In the genomic region with DNA sequence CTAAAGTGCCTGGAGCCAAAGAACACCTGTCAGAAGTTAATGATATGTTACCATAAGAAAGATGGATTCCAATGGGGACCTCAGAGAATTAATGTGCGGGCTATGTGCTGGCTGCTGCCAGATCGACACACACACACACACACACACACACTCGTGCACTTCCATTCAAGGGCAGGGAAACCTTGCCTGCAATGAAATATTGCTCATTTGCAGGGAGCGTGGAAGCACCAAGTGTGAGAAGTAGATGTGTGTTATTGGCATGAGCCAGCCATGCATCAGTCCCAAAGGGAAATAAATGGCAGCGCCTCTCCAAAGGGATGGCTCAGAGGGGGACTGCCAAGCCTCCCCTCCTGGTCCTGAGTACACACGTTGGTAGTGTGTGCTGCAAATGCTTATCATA, we compare ENCODE assay signal across 23 mouse cellular contexts.
A peak's percentile ranks its signal among the peaks of the same experiment; 100 is the strongest.
DNase-seq lines count a peak whose midpoint lies in the region; ATAC-seq lines count a peak whose summit lies in the region.
"Had no signal": no experiment of that assay in that cellular context is flagged by ENCODE, and none has a peak within 500 bp of the region (broad histone marks: within the 10 kb centered on the region; RNA-seq: fewer than 3 reads in every experiment).

No protein-coding gene starts in this region.

- peaks cover 22% of the 10 kb centered on the region for H3K4me1 ChIP-seq in heart, embryonic 15.5 days (replicated peaks)
- peaks cover 11% of the 10 kb centered on the region for H3K4me1 ChIP-seq in heart, embryonic 10.5 days
- peaks cover 6% of the 10 kb centered on the region for H3K4me1 ChIP-seq in hindbrain, embryonic 14.5 days (replicated peaks; ENCODE audit: control insufficient read depth, insufficient read depth, low read length)
- no peaks in the 10 kb centered on the region for H3K4me1 ChIP-seq in hindbrain, embryonic 10.5 days (replicated peaks)
- peaks cover 47% of the 10 kb centered on the region for H3K4me1 ChIP-seq in neural tube, embryonic 13.5 days (replicated peaks)
- H3K4me1 ChIP-seq: intestine, embryonic 15.5 days had no signal

- no peak overlapping the region for H3K4me2 ChIP-seq in heart, embryonic 15.5 days
- H3K4me2 ChIP-seq in hindbrain, embryonic 14.5 days (replicated peaks) = no peak overlapping the region
- H3K4me2 ChIP-seq in neural tube, embryonic 13.5 days = no peak overlapping the region
- H3K4me2 ChIP-seq: embryonic facial prominence, embryonic 13.5 days; forebrain, embryonic 12.5 days; heart, embryonic 13.5 days; intestine, embryonic 15.5 days had no signal

- peak; percentile 63 for DNase-seq in adrenal gland, adult 2 months
- DNase-seq in adrenal gland, postnatal 25 days = no peak
- DNase-seq in heart, embryonic 10.5 days (ENCODE audit: low spot score) = no peak
- DNase-seq in hindbrain, embryonic 14.5 days (ENCODE audit: low spot score) = no peak
- DNase-seq in hindbrain, embryonic 10.5 days (ENCODE audit: low spot score) = no peak
- DNase-seq in neural tube, embryonic 10.5 days (ENCODE audit: extremely low spot score, low spot score) = no peak
- DNase-seq: B cell, adult 2 months; cerebellum, adult 18-20 months; cerebellum, adult 9-11 months; cerebellum, postnatal 36 days; gastrocnemius, postnatal 10 days; heart, adult 2 months; heart, postnatal 4 days; kidney, adult 18-20 months had no signal

- H3K4me3 ChIP-seq in heart, embryonic 15.5 days = no peak overlapping the region
- H3K4me3 ChIP-seq in heart, embryonic 10.5 days = no peak overlapping the region
- no peak overlapping the region for H3K4me3 ChIP-seq in hindbrain, embryonic 14.5 days (replicated peaks; ENCODE audit: low read length)
- H3K4me3 ChIP-seq in hindbrain, embryonic 10.5 days = no peak overlapping the region
- H3K4me3 ChIP-seq in neural tube, embryonic 13.5 days = no peak overlapping the region
- H3K4me3 ChIP-seq: embryonic facial prominence, embryonic 13.5 days; forebrain, embryonic 12.5 days; heart, adult 2 months; heart, embryonic 13.5 days; intestine, embryonic 15.5 days had no signal

- H3K9me3 ChIP-seq in heart, embryonic 15.5 days (replicated peaks) = no peaks in the 10 kb centered on the region
- no peaks in the 10 kb centered on the region for H3K9me3 ChIP-seq in heart, embryonic 10.5 days
- no peaks in the 10 kb centered on the region for H3K9me3 ChIP-seq in hindbrain, embryonic 14.5 days (ENCODE audit: control insufficient read depth, low read length)
- no peaks in the 10 kb centered on the region for H3K9me3 ChIP-seq in hindbrain, embryonic 10.5 days
- H3K9me3 ChIP-seq in neural tube, embryonic 13.5 days = no peaks in the 10 kb centered on the region
- H3K9me3 ChIP-seq: embryonic facial prominence, embryonic 13.5 days; forebrain, embryonic 12.5 days; G1E; heart, embryonic 13.5 days; intestine, embryonic 15.5 days had no signal

- H3K27ac ChIP-seq in heart, embryonic 15.5 days = peak overlapping the region; percentile 15; the same call in 1 of the 2 replicates
- no peak overlapping the region for H3K27ac ChIP-seq in heart, embryonic 10.5 days
- H3K27ac ChIP-seq in hindbrain, embryonic 14.5 days = no peak overlapping the region
- no peak overlapping the region for H3K27ac ChIP-seq in hindbrain, embryonic 10.5 days
- peak overlapping the region; percentile 53 for H3K27ac ChIP-seq in neural tube, embryonic 13.5 days (replicated peaks)
- H3K27ac ChIP-seq: embryonic facial prominence, embryonic 13.5 days; forebrain, embryonic 12.5 days; heart, embryonic 13.5 days; intestine, embryonic 15.5 days had no signal

- 70% methylated on average over 6 of the region's 6 CpGs for WGBS in heart, embryonic 15.5 days
- 80% methylated on average over 6 of the region's 6 CpGs for WGBS in heart, embryonic 10.5 days
- 58% methylated on average over 6 of the region's 6 CpGs for WGBS in hindbrain, embryonic 14.5 days
- 87% methylated on average over 6 of the region's 6 CpGs for WGBS in hindbrain, embryonic 10.5 days
- 58% methylated on average over 6 of the region's 6 CpGs for WGBS in neural tube, embryonic 13.5 days

- H3K36me3 ChIP-seq in heart, embryonic 15.5 days = no peaks in the 10 kb centered on the region
- no peaks in the 10 kb centered on the region for H3K36me3 ChIP-seq in heart, embryonic 10.5 days
- no peaks in the 10 kb centered on the region for H3K36me3 ChIP-seq in hindbrain, embryonic 14.5 days (replicated peaks; ENCODE audit: control insufficient read depth, insufficient read depth)
- no peaks in the 10 kb centered on the region for H3K36me3 ChIP-seq in hindbrain, embryonic 10.5 days
- no peaks in the 10 kb centered on the region for H3K36me3 ChIP-seq in neural tube, embryonic 13.5 days
- H3K36me3 ChIP-seq: embryonic facial prominence, embryonic 13.5 days; forebrain, embryonic 12.5 days; G1E; heart, embryonic 13.5 days; intestine, embryonic 15.5 days had no signal

- H3K27me3 ChIP-seq in heart, embryonic 15.5 days = no peaks in the 10 kb centered on the region
- no peaks in the 10 kb centered on the region; the same call in 1 of the 2 replicates for H3K27me3 ChIP-seq in heart, embryonic 10.5 days (ENCODE audit: insufficient read depth, poor library complexity, severe bottlenecking)
- no peaks in the 10 kb centered on the region for H3K27me3 ChIP-seq in hindbrain, embryonic 14.5 days (ENCODE audit: control insufficient read depth, insufficient read depth, low read length)
- H3K27me3 ChIP-seq in hindbrain, embryonic 10.5 days (ENCODE audit: insufficient read depth, poor library complexity, severe bottlenecking) = no peaks in the 10 kb centered on the region
- H3K27me3 ChIP-seq in neural tube, embryonic 13.5 days = no peaks in the 10 kb centered on the region
- H3K27me3 ChIP-seq: embryonic facial prominence, embryonic 13.5 days; forebrain, embryonic 12.5 days; heart, embryonic 13.5 days; intestine, embryonic 15.5 days had no signal

- ATAC-seq in heart, embryonic 15.5 days (replicated peaks; ENCODE audit: insufficient number of reproducible peaks, insufficient read depth, low FRiP score, low read depth) = no peak
- ATAC-seq in hindbrain, embryonic 14.5 days (ENCODE audit: low FRiP score) = peak; percentile 22
- peak; percentile 47 for ATAC-seq in neural tube, embryonic 13.5 days (ENCODE audit: low read depth)
- ATAC-seq: CD4-positive, CD25-positive, alpha-beta regulatory T cell, adult 4 months; forebrain, embryonic 16.5 days; intestine, embryonic 15.5 days had no signal

- H3K9ac ChIP-seq in heart, embryonic 15.5 days = no peak overlapping the region
- no peak overlapping the region for H3K9ac ChIP-seq in hindbrain, embryonic 14.5 days
- no peak overlapping the region for H3K9ac ChIP-seq in neural tube, embryonic 13.5 days
- H3K9ac ChIP-seq: embryonic facial prominence, embryonic 13.5 days; forebrain, embryonic 12.5 days; heart, embryonic 13.5 days; intestine, embryonic 15.5 days had no signal

Comparison
In these comparisons a context has a peak if more than half of its experiments do, and no peak if none do; other contexts are left out.
1. H3K27ac ChIP-seq: peak in heart, embryonic 15.5 days (single experiment) and neural tube, embryonic 13.5 days (single experiment); none in heart, embryonic 10.5 days (single experiment), hindbrain, embryonic 14.5 days (single experiment) and hindbrain, embryonic 10.5 days (single experiment).